Mouse (Mus musculus) embryo, embryonic 11.5 days (tissue): ENCODE results near the gene Trim26.
"Not testable (repeated sequence)": the region's sequence is repeated elsewhere in the genome, so short reads cannot be mapped to it uniquely, and the experiment has no call there.

Source experiments
- DNase-seq: peaks from one replicate; pipeline ENCODE4 v3.0.0-alpha.2; 2012; ENCODE audit warnings: low read depth, low spot score

Gene Trim26

GRCm38 (mm10) chr17:36851627-36852026 is 14.7 kb downstream of the Trim26 start:
- DNase-seq, result no peak

DNA sequence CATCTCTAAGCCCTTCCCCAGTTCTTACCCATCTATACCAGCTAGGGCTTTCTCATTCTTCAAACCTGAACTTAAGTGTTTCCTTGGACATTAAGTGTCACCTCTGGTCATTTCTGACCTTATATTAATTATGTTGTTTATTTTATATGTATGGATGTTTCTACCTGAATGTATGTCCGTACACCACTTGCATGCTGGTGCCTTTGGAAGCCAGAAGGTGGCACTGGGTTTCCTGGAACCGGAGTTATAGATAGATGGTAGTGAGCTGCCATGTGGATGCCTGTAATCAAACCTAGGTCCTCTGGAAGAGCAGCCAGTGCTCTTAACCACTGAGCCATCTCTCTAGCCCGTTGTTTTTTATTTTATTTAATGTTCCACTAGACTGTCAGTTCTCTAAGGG is 18.6 kb downstream of the Trim26 start:
- no peak for DNase-seq

DNA sequence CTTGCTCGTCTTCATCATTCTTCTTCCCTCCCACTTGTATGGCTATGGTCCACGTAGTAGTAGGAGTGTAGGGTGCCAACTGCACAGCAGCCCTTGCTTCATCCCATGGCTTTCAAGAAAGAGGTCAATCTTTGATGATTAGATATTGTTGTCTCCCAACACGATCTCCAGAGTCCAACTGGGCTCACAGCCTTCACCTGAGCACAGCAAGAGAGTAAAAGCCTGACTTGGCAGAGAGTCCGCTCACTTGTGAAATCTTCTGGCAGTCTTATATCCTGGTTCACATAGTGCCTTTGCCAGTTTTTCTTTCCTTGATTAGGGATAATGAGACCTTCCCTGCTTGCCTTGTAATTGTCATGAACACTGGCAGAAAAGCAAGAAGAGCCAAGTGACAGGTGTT is 19.3 kb downstream of the Trim26 start:
- no peak for DNase-seq

GRCm38 (mm10) chr17:36858181-36858580 is 21.2 kb downstream of the Trim26 start:
- no peak for DNase-seq

DNA sequence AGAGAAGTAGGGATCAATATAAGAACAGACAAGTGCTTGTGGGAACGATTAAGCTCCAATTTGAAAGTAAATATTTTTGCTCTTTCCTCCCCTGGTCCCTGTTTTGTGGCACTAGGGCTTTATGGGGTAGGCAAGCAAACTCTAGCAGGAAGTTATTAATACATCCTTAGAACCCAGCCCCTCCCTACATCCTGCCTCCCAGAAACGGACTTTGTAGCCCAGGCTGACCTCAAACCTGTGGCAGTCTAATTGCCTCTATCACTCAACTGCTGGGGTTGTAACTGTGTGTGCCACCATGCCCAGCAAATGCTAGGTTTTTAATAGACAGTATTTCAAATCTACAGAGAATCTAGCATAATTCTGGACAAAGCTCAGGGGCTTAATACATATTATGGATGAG is 24.7 kb downstream of the Trim26 start:
- DNase-seq, result no peak

DNA sequence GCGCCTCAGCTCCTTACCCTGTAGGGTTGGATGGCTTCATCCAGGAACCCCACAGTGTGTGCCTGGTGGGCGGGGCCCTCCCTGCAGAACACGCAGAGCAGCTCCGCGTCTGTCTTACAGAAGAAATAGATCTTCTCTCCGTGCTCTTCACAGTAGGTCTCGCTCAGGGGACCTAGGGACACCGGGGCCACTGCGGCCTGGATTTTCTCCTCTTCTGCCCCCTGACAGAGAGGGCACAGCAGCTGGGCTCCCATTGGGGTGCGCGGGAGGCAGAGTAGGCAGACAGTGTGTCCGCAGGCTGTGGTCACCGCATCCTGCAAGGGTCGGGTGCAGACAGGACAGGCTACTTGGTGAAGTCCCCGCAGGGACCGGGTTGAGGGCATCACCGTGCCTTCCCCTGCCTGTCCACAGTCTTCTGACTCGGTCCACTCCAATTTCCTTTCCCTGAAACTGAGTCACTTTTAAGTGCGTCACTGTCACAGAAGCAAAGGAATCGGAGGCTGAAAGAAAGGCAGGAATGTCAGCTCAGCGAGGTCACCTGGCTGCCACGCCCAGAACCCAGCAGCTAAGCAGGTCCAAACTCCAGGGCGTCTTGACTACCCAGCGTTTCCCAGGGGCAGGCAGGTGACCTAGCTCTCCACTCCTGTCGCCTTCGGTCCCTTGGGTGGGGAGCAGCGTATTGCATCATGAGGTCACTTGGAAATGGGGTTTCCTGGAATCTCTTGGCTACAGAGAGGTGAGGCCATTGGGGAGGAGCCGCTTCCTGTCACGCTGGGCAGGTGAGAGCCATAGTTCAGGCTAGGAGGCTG is 30.0 kb downstream of the Trim26 start, which contains the start of gene Trim15:
Trim15 (minus strand) TSS at position 492 of the 809 bp plus-strand sequence.
- DNase-seq, result no peak

- DNase-seq, result no peak
These were observed 31.9 kb downstream of the Trim26 start for GRCm38 (mm10) chr17:36868836-36869235.

GRCm38 (mm10) chr17:36869284-36869954 is 32.5 kb downstream of the Trim26 start, which contains the start of gene Trim10:
Trim10 (plus strand) TSS chr17:36869574.
- DNase-seq, result no peak

DNA sequence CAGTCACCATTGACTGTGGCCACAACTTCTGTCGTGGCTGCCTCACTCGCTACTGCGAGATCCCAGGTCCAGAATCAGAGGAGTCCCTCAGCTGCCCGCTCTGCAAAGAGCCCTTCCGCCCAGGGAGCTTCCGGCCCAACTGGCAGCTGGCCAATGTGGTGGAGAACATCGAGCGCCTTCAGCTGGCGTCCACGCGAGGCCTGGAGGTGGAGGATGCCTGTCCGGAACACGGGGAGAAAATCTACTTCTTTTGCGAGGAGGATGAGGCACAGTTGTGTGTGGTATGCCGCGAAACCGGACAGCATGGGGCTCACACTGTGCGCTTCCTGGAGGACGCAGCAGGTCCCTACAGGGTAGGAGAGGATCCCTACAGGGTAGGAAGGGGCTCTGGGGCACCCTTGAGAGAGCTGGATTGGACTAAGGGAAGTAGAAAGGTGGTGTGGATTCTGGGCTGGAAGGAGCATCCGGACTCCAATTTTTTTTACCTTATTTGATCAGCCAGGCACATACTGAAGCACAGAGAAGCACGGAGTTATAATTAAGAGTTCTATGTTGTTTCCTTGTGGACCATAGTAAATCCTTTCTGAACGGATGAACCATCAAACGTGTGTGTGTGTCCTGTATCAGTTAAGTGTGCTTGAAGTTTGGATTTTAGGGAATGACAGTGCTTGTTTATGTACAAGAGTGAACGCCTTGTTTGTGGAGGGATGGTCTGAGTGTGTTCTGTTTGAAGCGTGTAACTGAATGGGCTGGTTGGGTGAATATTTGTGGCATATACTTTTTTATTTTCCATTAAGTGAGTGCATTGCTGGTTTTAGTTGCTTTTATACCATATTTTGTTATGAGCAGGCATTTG is 33.2 kb downstream of the Trim26 start:
- DNase-seq, result no peak

DNA sequence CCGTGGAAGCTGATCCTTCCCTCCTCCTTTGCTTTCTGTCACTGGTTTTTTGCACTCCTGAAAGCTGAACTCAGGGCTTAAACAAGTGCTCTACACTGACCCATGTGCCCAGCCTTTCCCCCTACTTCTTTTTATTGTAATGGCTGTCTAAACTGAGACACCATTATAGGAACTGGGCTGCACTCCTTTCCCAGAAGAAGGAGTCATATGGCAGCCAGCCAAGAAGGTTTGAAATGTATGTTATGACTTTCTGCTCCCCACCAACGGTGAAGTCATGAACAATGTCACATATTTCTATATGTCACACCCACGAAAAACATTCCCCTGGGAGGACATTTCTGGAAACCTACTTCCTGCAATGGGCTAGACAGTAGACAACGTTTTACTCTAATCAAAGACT is 37.7 kb downstream of the Trim26 start:
- DNase-seq, result no peak

- no peak for DNase-seq
These were observed 46.4 kb downstream of the Trim26 start for GRCm38 (mm10) chr17:36883350-36883749.

GRCm38 (mm10) chr17:36885132-36885790 is 48.3 kb downstream of the Trim26 start:
- DNase-seq, result no peak

GRCm38 (mm10) chr17:36890073-36890903 is 53.4 kb downstream of the Trim26 start, which contains the start of gene Trim40:
Trim40 (minus strand) TSS chr17:36890123.
- DNase-seq, result no peak

DNA sequence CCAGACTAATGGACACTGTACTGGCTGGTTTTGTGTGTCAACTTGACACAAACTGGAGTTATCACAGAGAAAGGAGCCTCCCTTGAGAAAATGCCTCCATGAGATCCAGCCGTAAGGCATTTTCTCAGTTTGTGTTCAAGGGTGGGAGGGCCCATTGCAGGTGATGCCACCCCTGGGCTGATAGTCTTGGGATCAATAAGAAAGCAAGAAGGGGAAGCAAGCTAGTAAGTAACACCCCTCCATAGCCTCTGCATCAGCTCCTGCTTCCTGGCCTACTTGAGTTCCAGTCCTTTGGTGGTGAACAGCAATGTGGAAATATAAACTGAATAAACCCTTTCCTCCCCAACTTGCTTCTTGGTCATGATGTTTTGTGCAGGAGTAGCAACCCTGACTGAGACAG is 54.6 kb downstream of the Trim26 start:
- not testable (repeated sequence) for DNase-seq

GRCm38 (mm10) chr17:36892362-36892761 is 55.4 kb downstream of the Trim26 start:
- no peak for DNase-seq

DNA sequence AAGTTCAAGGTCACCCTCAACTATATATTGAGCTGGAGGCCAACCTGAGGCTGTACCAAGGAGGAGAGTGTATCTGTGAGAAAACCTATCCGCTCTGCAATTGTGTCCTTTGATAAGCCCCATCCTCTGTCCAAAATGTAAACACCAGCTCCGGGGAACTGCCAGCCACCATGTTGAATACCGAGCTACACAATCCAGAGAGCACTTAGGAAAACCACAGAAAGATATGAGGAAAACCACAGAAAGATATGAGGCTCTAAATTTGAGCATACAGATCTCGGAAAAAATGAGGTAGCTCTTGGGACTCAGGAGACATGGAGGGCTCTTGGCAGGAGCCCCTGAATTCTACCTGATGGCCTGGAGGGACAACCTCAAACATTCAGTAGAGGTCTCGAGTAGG is 56.5 kb downstream of the Trim26 start:
- DNase-seq, result no peak

DNA sequence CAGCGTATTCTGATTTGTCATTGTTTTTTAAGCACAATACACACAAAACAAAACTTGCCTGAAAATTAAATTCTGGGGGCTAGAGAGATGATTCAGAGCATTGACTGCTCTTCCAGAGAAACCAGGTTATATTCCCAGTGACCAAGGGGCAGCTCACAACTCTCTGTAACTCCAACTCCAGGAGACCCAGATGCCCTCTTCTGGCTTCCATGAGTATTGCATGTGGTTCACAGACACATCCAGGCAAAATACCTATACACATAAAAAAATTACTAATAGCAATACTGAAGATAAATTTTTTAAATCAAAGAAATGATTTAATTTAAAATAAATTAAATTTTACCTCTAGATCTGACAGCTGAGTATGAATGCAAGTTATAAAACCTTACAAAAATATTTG is 59.6 kb downstream of the Trim26 start:
- peak; percentile 38 for DNase-seq

- no peak for DNase-seq
These were observed 60.1 kb downstream of the Trim26 start for GRCm38 (mm10) chr17:36897065-36897464.

DNA sequence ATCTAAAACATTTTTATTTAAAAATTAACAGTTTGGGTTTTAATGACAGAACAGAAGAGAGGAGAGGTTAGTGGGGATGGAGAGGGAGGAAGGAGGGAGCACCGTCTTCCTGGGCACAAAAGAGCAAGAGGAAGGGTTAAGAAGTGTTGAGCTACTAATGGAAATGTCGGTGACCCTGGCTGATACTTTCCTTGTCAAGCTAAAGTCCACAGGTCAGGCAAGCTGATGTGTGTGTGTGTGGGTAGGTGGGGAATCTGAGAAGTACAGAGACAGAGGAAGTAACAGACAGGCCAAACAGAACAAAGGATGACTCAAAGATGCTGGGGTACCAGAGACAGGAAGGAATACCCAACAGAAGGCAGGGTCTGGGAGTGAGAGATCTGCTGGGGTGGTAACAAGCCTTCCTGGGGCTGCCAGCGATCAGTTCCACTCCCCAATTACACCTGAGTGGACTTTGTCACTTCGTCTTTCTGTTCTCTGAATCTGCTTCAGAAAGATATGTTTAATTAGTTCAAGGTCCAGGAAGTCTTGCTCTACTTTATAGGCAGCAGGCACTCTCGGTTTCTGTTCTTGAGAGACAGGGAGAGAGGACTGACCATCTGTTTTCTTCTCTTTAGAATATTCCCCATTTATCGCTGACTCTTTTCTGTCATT is 60.7 kb downstream of the Trim26 start, which contains the start of gene Trim31:
Trim31 (plus strand) TSS at position 567 of the 654 bp plus-strand sequence.
- no peak for DNase-seq

DNA sequence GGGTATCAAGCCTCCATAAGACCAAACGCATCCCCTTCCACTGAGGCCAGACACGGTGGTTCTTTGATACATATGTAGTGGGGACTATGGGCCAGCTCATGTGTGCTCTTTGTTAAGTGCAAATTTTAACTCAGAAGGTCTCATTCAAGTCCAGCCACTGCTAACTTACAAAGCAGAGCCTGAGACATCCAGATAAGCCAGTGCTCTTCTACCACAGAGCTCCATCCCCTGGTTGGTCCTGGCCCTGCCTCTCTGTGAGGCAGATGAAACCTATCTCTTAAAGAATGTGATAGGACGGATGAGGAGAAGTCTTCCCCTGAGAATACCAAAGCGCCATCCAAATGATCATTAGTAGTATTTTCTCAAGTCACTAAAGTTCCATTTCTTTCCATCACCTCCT is 62.4 kb downstream of the Trim26 start:
- DNase-seq, result no peak
